26 mouse cellular contexts compared by ENCODE assay signal in genomic region chr7:53675519-53675918, GRCm38 (mm10).
DNase-seq lines count a peak whose midpoint lies in the region; ATAC-seq and TF ChIP-seq lines count a peak whose summit lies in the region.
"Had no signal": no experiment of that assay in that cellular context is flagged by ENCODE, and none has a peak within 500 bp of the region (broad histone marks: within the 10 kb centered on the region; RNA-seq: fewer than 3 reads in every experiment).

No protein-coding gene starts in this region.

- H3K36me3 ChIP-seq in forebrain, postnatal 0 days (ENCODE audit: insufficient read depth), result no peaks in the 10 kb centered on the region
- no peaks in the 10 kb centered on the region for H3K36me3 ChIP-seq in forebrain, embryonic 14.5 days (ENCODE audit: control insufficient read depth, insufficient read depth, low read length)
- no peaks in the 10 kb centered on the region for H3K36me3 ChIP-seq in kidney, postnatal 0 days (ENCODE audit: insufficient read depth, low read length)
- H3K36me3 ChIP-seq in kidney, embryonic 16.5 days (ENCODE audit: insufficient read depth, low read length), result no peaks in the 10 kb centered on the region
- no peaks in the 10 kb centered on the region for H3K36me3 ChIP-seq in midbrain, postnatal 0 days (ENCODE audit: insufficient read depth, low read length)
- H3K36me3 ChIP-seq in midbrain, embryonic 10.5 days, result no peaks in the 10 kb centered on the region
- H3K36me3 ChIP-seq: forebrain, embryonic 10.5 days; G1E; heart, embryonic 12.5 days; heart, embryonic 15.5 days; hindbrain, embryonic 10.5 days had no signal

- no peak overlapping the region for H3K4me2 ChIP-seq in forebrain, postnatal 0 days (ENCODE audit: low read depth)
- no peak overlapping the region for H3K4me2 ChIP-seq in forebrain, embryonic 14.5 days (ENCODE audit: low read length)
- H3K4me2 ChIP-seq in kidney, postnatal 0 days (ENCODE audit: low read length), result no peak overlapping the region
- no peak overlapping the region for H3K4me2 ChIP-seq in kidney, embryonic 16.5 days (replicated peaks; ENCODE audit: low read depth, low read length)
- no peak overlapping the region for H3K4me2 ChIP-seq in midbrain, postnatal 0 days (ENCODE audit: low read depth, low read length, poor library complexity, severe bottlenecking)
- H3K4me2 ChIP-seq: forebrain, embryonic 13.5 days; heart, embryonic 12.5 days; heart, embryonic 15.5 days; hindbrain, embryonic 14.5 days had no signal

- no peak for DNase-seq in forebrain, postnatal 0 days
- DNase-seq in forebrain, embryonic 14.5 days (ENCODE audit: low spot score), result no peak
- DNase-seq in kidney, postnatal 0 days (ENCODE audit: low spot score), result no peak
- peak; percentile 6 for DNase-seq in midbrain, postnatal 0 days (ENCODE audit: low spot score)
- no peak for DNase-seq in midbrain, embryonic 10.5 days (ENCODE audit: low spot score)
- DNase-seq in urinary bladder, adult 2 months (ENCODE audit: low spot score), result no peak
- DNase-seq: adrenal gland, postnatal 10 days; adrenal gland, postnatal 36 days; B cell, adult 2 months; cerebellum, adult 11 months; cerebellum, adult 2 months; cerebellum, adult 9-11 months; gastrocnemius, postnatal 25 days; heart, adult 18-20 months; heart, postnatal 10 days; heart, postnatal 36 days had no signal

- no peak overlapping the region for H3K4me3 ChIP-seq in forebrain, postnatal 0 days (ENCODE audit: low read depth, low read length)
- H3K4me3 ChIP-seq in forebrain, embryonic 14.5 days (ENCODE audit: low read depth, low read length), result no peak overlapping the region
- H3K4me3 ChIP-seq in kidney, postnatal 0 days (replicated peaks; ENCODE audit: low read depth, low read length), result no peak overlapping the region
- no peak overlapping the region for H3K4me3 ChIP-seq in kidney, embryonic 16.5 days (ENCODE audit: low read length)
- H3K4me3 ChIP-seq in midbrain, postnatal 0 days (ENCODE audit: low read depth, low read length), result no peak overlapping the region
- no peak overlapping the region for H3K4me3 ChIP-seq in midbrain, embryonic 10.5 days
- H3K4me3 ChIP-seq: forebrain, embryonic 10.5 days; forebrain, embryonic 13.5 days; heart, embryonic 12.5 days; heart, embryonic 15.5 days; hindbrain, embryonic 10.5 days had no signal

- no peak overlapping the region for H3K9ac ChIP-seq in forebrain, postnatal 0 days
- no peak overlapping the region for H3K9ac ChIP-seq in forebrain, embryonic 14.5 days (ENCODE audit: low read length)
- H3K9ac ChIP-seq in kidney, postnatal 0 days (ENCODE audit: low read depth, low read length), result no peak overlapping the region
- no peak overlapping the region for H3K9ac ChIP-seq in kidney, embryonic 16.5 days (replicated peaks; ENCODE audit: low read length)
- no peak overlapping the region for H3K9ac ChIP-seq in midbrain, postnatal 0 days (replicated peaks; ENCODE audit: low read length, poor library complexity, severe bottlenecking)
- H3K9ac ChIP-seq: forebrain, embryonic 13.5 days; heart, embryonic 12.5 days; heart, embryonic 15.5 days; hindbrain, embryonic 14.5 days had no signal

- peak; percentile 33; the same call in 1 of the 2 replicates for TF ChIP-seq CTCF in forebrain, postnatal 0 days (IDR thresholded peaks at IDR 0.05; ENCODE audit: low read depth)
- TF ChIP-seq CTCF in kidney, postnatal 0 days (IDR thresholded peaks at IDR 0.05; ENCODE audit: low read depth), result peak; percentile 41; the same call in 1 of the 2 replicates
- peak; percentile 50; the same call in 1 of the 2 replicates for TF ChIP-seq CTCF in midbrain, postnatal 0 days (IDR thresholded peaks at IDR 0.05)

- no peaks in the 10 kb centered on the region for H3K9me3 ChIP-seq in forebrain, postnatal 0 days (ENCODE audit: low read length)
- no peaks in the 10 kb centered on the region for H3K9me3 ChIP-seq in forebrain, embryonic 14.5 days (replicated peaks; ENCODE audit: control insufficient read depth, low read length)
- H3K9me3 ChIP-seq in kidney, postnatal 0 days (replicated peaks; ENCODE audit: low read length), result no peaks in the 10 kb centered on the region
- H3K9me3 ChIP-seq in kidney, embryonic 16.5 days (ENCODE audit: low read length), result no peaks in the 10 kb centered on the region
- H3K9me3 ChIP-seq in midbrain, postnatal 0 days (ENCODE audit: low read length), result no peaks in the 10 kb centered on the region
- H3K9me3 ChIP-seq in midbrain, embryonic 10.5 days (replicated peaks), result no peaks in the 10 kb centered on the region
- H3K9me3 ChIP-seq: forebrain, embryonic 10.5 days; forebrain, embryonic 13.5 days; heart, embryonic 15.5 days had no signal

- H3K27me3 ChIP-seq in forebrain, postnatal 0 days (ENCODE audit: insufficient read depth, low read length), result no peaks in the 10 kb centered on the region
- H3K27me3 ChIP-seq in forebrain, embryonic 14.5 days (replicated peaks; ENCODE audit: control insufficient read depth, insufficient read depth, low read length), result no peaks in the 10 kb centered on the region
- no peaks in the 10 kb centered on the region for H3K27me3 ChIP-seq in kidney, postnatal 0 days (ENCODE audit: insufficient read depth, low read length)
- H3K27me3 ChIP-seq in kidney, embryonic 16.5 days (ENCODE audit: insufficient read depth, low read length), result no peaks in the 10 kb centered on the region
- no peaks in the 10 kb centered on the region for H3K27me3 ChIP-seq in midbrain, postnatal 0 days (ENCODE audit: insufficient read depth, low read length)
- H3K27me3 ChIP-seq in midbrain, embryonic 10.5 days (ENCODE audit: low read depth, poor library complexity, severe bottlenecking), result no peaks in the 10 kb centered on the region
- H3K27me3 ChIP-seq: CH12.LX; forebrain, embryonic 13.5 days; heart, embryonic 12.5 days; heart, embryonic 15.5 days; Patski had no signal

- ATAC-seq in forebrain, postnatal 0 days, result no peak
- ATAC-seq in forebrain, embryonic 14.5 days, result no peak
- ATAC-seq in kidney, postnatal 0 days (replicated peaks; ENCODE audit: low FRiP score, low read depth), result no peak
- ATAC-seq in kidney, embryonic 16.5 days (ENCODE audit: low FRiP score, low TSS enrichment), result no peak
- no peak for ATAC-seq in midbrain, postnatal 0 days (ENCODE audit: low FRiP score)
- ATAC-seq: forebrain, embryonic 13.5 days; Patski had no signal

- no peaks in the 10 kb centered on the region for H3K4me1 ChIP-seq in forebrain, postnatal 0 days (ENCODE audit: insufficient read depth)
- no peaks in the 10 kb centered on the region for H3K4me1 ChIP-seq in forebrain, embryonic 14.5 days (ENCODE audit: control insufficient read depth, insufficient read depth, low read length)
- H3K4me1 ChIP-seq in kidney, postnatal 0 days (replicated peaks; ENCODE audit: insufficient read depth, low read length), result no peaks in the 10 kb centered on the region
- H3K4me1 ChIP-seq in kidney, embryonic 16.5 days (ENCODE audit: insufficient read depth, low read length), result no peaks in the 10 kb centered on the region
- H3K4me1 ChIP-seq in midbrain, postnatal 0 days (ENCODE audit: insufficient read depth, low read length), result no peaks in the 10 kb centered on the region
- H3K4me1 ChIP-seq in midbrain, embryonic 10.5 days, result no peaks in the 10 kb centered on the region
- H3K4me1 ChIP-seq: forebrain, embryonic 10.5 days; forebrain, embryonic 13.5 days; heart, embryonic 12.5 days; heart, embryonic 15.5 days; hindbrain, embryonic 10.5 days had no signal

- no peak overlapping the region for H3K27ac ChIP-seq in forebrain, postnatal 0 days (ENCODE audit: low read depth, low read length)
- no peak overlapping the region for H3K27ac ChIP-seq in forebrain, embryonic 14.5 days (ENCODE audit: low read depth, low read length)
- H3K27ac ChIP-seq in kidney, postnatal 0 days, result no peak overlapping the region
- no peak overlapping the region for H3K27ac ChIP-seq in kidney, embryonic 16.5 days (ENCODE audit: low read length)
- no peak overlapping the region for H3K27ac ChIP-seq in midbrain, postnatal 0 days (ENCODE audit: low read depth, low read length)
- no peak overlapping the region for H3K27ac ChIP-seq in midbrain, embryonic 10.5 days (replicated peaks)
- H3K27ac ChIP-seq: forebrain, embryonic 10.5 days; forebrain, embryonic 13.5 days; heart, embryonic 15.5 days; hindbrain, embryonic 10.5 days; hindbrain, embryonic 14.5 days had no signal
